Mouse (Mus musculus) megakaryocyte-erythroid progenitor cell, adult 5-6 weeks (primary cell): ENCODE measurements at regions not wholly inside any gene's neighbourhood (a gene's known extent, or its start where the extent isn't known, plus 50 kb on each side); places are given as distances from the start of the nearest gene placed in this dataset.
"Not testable (repeated sequence)": the region's sequence is repeated elsewhere in the genome, so short reads cannot be mapped to it uniquely, and the experiment has no call there.

Experiments used
- ATAC-seq: replicated peaks from 2 replicates; pipeline ENCODE4 v1.8.0; 2016; ENCODE audit warnings: mild to moderate bottlenecking, inconsistent platforms; ENCODE audit not compliant: severe bottlenecking, poor library complexity, low FRiP score, low TSS enrichment

DNA sequence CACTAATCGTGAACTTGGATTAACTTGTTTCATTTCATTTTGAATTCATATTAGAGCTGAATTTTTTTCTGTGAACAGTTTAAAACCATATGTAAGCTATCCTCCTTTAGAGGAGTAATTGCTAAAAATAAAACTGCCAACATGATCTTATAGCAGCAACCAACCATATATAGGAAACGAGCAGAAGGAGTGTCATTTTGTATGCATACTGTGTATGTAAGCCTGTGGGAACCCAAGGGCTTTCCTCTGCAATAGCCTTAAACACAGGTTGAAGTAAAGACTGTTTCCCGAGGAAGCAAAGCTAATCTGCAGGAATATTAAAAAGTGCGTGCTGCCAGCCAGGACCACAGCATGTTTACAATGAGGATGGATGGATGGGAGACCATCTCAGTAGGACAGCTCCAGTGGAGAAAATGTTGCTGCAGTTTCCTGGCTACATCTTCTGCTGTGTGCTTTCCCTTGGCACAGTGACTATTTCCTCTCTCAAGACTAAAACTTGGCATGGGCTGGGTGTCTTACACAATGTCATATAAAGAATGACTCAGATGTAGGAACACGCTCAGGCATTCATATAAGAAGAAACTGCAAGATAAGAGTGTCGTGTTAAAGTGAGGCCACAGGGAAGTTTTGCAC is 244.6 kb upstream of the Tram1l1 start:
- no peak for ATAC-seq

DNA sequence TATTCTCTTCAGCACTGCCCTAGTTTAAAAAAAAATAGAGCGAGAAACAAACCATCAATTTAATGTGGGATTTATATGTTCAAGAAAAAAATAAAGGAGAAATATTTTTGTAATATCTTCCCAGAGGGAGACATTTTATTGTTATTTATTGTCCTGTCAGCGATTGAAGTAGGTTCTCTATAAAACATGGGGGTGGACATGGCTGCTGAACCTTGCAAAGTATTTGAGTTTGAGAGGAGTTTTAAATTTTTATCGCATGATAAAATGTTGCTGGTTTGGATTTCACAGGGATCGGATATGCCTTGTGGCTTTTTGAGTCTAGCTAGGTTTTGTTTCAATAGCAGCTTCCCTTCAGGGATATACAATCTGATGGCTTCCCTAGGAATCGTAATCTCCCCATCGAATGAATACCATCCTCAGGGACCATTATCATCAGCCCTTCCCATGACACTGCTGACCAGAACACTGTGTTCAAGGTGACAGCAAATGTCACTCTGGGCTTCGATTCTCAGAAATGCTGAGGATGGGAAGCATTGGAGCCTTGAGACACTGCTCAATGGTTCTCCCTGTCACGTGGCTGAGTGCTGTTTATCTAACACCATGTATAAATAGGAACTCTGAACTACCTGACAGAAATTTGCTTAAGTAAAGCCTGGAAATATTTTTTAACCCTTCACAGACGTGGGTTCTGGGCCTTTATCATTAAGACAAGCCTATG is 228.1 kb upstream of the Tram1l1 start:
- ATAC-seq = no peak

DNA sequence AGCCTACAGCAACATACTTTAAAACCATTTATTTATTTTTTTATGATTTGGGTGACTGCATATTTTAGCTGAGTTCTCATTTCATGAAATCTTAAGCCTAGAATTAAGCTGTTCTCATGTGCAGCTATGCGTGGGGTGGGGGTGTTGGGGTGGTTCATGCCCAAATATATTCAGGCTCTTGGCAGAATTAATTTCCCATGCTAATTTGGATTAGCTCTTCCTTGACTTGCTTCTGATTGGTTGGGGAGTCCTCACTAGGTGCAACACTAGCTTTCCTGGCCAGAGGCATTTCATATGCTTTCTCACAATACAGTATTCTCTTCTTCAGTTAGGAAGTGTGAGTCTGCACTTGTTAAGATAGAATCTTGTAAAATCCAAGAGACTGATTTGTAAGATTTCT is 206.7 kb upstream of the Tram1l1 start:
- ATAC-seq = no peak

DNA sequence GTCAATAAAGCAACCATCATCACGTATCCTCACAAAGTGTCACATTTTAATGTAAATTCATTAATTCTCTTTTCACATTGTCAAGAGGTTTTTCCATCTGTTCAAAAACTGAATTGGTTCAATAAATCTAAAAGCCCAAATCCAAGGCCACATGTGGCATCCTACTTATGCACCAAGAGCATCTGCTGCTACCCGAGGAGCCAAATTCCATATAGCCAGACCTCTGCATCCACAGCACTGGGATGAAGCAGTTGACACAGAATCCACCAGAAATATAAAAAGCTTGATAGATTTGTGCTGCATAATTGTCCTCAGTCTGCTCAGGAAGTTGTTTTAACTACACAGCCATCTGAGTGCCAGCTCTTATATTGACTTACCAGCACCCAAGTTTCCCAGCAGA is 164.4 kb upstream of the Tram1l1 start:
- ATAC-seq = no peak

DNA sequence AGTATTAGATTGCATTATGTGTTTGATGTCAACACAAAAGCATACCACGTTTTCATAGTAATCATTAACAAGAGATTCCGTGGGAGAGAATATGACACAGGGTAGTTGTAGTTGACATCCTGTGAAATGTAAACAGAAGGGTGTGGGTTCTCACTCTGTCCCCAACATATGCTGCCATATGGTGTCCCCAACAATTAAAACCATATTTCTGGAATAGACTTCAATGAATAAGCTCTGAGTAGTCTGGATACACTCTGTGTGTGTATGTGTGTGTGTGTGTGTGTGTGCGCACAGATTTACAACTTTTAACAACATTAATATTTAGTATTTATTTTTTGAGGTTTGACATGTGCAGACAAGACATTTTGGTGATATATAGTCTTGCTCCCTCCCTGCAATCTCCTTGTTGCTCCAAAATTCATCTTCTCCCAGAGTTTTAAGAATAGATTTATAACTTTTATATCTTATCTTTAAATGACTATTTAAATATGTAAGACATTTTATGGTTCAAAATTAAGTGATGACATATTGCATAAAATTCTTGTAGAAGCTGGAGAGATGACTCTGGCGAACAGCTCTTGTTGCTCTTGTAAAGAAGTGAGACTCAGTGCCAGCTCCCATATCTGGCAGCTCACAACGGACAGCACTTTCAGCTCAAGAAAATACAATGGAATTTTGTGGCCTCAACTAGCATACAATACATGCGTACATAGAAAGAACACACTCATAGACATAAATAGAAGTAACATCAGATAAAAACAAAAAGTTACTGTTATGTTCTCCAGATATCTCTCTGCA is 162.6 kb upstream of the Tram1l1 start:
- no peak for ATAC-seq

DNA sequence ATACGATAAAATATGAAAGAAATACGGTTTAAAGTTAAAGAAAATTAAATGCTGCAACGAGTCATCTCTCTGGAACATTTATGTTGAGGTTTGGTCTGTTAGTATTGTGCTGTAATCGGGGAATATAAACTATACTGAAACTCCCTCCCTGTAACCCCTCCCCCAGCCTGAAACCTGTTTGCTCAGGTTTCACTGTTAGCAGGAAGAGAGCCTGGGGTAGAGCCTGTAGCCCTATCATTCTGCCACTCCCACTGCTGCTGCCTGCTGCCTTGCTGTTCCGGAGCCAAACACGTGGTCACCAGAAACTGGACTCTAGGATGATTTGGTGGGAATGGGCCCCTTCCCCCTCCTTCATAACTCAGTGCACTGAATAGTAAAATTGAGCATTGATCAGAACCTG is 127.3 kb upstream of the Tram1l1 start:
- not testable (repeated sequence) for ATAC-seq

DNA sequence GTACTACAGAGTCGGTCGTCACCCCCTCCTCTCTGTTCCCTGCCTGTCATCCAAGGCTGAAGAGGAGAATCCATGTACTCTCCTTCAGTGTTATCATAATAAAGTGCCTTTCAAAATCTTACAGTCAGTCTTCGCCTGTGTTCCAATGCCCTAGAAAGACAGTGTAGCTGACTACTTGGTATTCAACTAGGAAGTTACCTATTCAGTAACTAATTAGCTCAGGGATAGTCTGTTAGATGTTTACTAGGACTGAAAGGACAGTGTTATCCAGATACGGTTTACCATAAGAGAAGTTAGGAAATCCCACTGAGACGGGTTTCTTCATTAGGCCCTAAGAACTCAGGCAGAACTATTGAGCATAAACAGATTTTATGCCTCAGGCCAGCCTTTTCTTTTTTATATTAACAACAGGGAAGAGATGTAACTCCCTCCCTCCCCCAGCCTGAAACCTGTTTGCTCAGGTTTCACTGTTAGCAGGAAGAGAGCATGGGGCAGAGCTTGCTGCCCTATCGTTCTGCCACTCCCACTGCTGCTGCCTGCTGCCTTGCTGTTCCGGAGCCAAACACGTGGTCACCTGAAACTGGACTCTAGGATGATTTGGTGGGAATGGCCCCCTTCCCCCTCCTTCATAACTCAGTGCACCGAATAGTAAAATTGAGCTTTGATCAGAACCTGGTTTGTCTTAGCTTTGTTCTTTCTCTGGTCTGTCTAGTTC is 120.3 kb upstream of the Tram1l1 start:
- not testable (repeated sequence) for ATAC-seq

DNA sequence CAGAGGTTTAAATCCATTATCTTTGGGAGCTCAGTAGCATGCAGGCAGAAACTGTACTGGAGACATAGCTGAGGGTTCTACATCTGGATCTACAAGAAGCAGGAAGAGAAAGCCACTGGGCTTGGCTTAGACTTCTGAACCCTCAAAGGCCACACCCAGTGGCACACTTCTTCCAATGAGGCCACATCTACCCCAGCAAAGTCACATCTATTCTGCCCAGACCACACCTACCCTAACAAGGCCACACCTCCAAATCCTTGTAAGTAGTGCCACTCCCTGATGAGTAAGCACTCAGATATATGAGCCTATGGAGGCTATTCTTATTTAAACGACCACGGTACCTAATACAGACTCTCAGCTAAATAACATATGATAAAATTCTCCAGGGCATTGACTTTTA is 103.5 kb upstream of the Tram1l1 start:
- no peak for ATAC-seq

DNA sequence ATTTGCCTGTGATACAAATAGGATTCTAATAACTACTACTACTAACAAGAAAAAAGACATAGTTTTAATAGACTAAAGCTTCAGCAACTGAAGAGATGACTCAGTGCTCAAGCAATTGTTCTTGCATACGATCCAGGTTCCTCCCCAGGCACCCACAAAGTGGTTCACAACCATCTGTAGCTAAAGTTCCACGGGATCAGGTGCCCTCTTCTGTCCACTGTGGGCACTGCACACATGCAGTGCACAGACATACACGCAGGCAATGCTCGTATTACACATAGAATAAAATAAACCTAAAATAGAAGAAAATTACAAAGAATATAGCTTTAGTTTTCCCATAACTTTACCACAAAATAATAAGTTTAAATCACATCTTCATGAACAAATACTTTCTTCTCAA is 94.7 kb upstream of the Tram1l1 start:
- ATAC-seq = no peak

DNA sequence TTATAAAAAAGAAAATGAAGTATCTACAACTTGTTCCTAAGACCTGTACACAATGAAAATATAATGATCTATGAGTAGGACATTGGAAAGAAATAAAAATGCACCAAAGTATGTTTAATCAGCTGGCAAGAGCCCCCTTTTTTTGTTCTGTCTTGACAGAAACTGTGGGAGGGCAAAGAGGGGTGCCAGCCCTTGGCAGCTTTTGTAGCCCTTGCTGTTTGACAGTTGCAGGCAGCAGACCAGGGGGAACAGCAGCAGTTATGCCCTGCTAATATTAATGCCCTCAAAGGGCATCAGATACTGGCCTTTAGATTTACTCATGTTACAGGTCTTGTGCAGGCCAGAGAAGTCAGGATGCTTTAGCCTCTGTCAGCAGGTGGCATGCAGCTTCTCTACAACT is 93.0 kb upstream of the Tram1l1 start:
- no peak for ATAC-seq

DNA sequence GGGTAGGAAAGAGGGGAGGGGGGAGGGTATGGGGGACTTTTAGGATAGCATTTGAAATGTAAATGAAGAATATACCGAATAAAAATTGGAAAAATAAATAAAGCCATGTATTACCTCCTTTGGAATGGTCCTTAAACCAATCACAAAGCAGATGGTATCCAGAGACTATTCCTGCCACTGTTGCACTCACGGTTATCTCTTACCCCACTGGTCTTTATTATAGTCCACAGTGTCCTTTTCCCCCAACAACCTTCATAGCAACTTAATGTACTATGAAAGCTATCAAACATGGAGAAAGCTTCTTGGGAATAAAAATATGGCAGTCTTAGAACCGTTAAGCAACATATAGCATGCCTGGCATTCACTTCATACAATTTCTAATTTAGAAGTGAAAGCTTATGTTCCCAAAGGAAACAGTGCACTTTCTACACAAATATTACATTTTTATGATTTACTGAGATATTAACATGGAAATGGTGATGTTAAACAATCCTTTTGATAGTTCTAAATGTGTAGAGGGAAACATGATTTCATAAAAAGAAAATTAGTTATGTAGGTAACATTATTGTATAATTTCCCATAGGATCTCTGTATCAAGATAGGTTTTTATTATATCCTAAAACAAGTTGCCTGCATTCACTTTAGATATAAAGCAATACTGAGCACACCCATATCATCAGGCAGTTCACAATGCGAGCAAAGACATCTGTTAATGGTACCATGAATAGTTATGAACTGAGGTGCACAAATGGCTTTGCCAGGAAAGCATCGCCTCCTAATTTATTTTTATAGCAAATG is 79.5 kb upstream of the Tram1l1 start:
- ATAC-seq = no peak

DNA sequence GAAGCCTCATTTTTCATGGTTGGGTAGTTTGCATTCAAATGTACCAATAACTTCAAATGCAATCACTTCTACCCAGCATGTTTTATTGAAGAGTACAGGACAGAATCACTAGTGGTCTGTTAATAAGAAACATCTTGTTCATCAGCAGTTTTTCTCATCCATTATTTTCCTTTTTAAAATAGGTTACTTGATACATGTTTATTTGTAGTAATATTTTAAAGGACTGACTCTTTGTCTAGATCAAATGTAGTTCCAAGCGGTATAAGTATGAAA is 79.0 kb upstream of the Tram1l1 start:
- no peak for ATAC-seq

DNA sequence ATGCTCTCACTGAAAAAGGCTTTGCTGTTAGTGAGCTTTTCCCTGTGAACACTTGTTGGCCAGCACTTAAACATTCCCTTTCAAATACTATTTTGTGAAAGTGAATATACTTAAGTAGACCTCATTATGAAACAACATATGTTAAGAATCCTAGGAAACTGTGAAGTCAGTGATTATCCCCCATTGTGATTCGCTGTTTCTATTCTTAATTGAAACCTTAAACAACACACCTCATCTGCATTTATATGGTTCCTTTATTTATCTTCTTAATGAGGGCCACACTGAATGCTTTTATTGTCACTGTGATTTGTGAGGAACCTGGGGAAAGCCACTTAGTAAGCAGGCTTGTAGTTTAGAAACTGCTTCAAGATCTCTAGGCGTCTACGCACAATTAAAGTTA is 58.5 kb upstream of the Tram1l1 start:
- ATAC-seq = no peak

DNA sequence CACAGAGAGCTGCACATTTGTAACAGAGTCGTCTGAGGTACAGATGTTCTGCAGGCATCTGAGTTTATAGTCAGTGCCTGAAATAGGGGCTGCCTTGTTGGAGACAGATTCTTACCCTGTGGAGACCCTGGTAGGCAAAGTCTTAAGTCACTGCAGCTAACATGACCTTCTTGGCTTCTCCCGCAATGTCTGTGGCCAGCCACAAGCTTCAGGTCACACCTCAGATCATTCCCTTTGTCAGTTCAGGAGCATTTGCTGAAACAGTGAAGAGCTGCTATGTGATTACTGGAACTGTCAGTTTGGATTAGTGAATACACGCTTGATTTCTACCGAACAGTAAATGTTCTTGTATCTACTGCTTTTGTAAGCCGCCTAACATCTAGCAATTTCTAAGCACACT is 53.8 kb upstream of the Tram1l1 start:
- ATAC-seq = no peak

DNA sequence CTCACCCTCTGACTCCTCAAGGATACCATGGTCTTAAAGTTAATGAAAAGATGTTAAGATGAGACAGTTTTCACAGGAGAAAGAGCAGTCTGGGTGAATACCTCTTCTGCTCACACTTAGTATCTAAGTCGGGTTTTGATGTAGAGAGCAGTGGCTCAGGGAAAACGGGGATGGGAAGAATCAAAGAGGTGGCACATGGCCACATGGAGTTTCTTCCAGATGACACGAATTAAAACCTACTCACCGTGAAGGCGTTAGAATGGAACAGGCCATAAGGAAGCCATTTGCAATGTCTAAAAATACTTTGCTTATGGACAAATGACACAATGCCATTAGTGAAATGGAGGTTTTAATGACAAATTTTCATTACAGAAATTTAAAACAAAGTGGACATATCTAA is 50.1 kb upstream of the Tram1l1 start:
- no peak for ATAC-seq
